Mouse (Mus musculus) cerebellum, postnatal 36 days (tissue): ENCODE measurements around the gene Gm595.

Experiments used
- DNase-seq, 2 experiments: peaks; one replicate each; pipeline ENCODE4 v3.0.0; 2021 to 2022; ENCODE audit warnings: mixed read lengths in 2 of 2

The Gm595 gene

GRCm38 (mm10) chrX:48877613-48878012 lies at the start of gene Gm595:
Gene Gm595 (minus strand): TSS chrX:48877713.
- no peak for DNase-seq

DNA sequence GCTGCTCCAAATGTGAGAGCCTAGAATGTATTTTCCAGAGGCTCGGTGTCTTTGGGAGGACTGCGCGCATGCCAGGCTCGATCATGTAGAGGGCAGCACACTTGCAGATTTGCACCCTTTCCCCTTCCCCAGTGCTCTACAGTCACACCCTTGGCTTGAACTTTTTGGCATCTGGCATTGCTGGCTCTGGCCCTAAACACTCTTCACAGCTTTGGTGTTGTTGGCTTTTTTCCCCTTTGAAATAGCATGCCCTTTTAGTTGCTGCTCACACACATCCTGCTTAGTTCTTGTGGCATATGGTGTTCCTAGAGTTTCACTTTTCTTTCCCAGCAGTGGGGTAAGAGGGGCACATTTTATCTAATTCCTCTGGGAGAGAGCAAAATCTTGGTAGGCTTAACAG lies 30.9 kb upstream of the Gm595 start:
- no peak for DNase-seq

DNA sequence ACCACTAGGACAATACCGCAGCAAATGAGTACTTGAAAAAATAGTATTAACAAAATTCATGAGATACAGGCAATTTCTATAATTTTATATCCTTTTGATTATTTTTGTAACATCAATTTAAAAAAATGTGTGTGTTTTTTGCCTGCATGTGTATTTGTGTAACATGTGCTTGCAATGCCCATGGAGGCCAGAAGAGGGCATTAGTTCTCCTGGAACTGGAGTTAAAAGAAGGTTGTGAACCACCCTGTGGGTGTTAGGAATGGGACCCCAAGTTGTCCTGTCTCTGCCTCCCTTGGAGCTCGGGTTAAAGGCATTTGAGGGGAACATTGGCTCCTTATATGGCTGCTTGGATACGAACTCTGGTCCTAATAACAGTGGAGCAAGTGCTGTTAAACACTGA lies 26.2 kb upstream of the Gm595 start:
- DNase-seq: no peak

- DNase-seq: peak; percentile 4 to 27
Measured at GRCm38 (mm10) chrX:48899555-48899954, 22.0 kb upstream of the Gm595 start.

GRCm38 (mm10) chrX:48896803-48897202 lies 19.3 kb upstream of the Gm595 start:
- DNase-seq: no peak

DNA sequence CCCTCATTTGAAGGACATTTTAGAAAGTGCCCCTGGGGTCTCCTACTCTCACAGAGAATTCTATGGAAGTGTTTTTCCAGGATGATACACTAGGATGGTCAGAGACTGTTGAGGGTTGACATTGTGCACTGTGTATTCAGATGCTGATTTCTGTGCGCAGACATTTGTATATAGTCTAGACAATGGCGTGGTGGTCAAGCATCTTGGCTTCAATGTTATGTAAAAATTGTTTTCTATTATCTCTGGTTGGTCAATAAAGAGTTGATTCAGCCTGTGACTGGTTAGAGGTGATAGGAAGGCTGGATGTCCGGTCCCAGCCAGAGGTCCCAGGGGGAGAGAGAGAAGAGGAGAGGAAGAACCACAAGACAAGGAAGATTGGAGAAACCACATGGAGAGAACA lies 16.4 kb upstream of the Gm595 start:
- no peak for DNase-seq

DNA sequence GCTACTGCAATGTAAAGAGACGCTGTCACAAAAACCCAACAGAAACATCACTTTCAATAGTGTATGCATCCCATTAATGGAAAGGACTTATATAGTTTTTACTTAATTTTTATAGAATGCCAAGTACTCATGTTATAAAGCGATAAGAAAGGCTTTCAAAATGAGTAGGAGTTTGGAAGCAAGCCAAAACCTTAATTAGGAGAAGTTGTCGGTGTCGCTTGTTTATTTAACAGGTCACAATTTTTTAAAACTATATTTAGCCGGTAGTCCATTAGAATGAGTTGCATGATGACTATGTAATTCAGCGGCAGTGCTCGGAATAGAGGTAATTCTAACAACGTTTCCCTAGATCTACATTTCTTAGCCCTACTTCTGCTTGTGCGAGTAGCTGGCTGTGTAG lies 12.7 kb upstream of the Gm595 start:
- DNase-seq: no peak

DNA sequence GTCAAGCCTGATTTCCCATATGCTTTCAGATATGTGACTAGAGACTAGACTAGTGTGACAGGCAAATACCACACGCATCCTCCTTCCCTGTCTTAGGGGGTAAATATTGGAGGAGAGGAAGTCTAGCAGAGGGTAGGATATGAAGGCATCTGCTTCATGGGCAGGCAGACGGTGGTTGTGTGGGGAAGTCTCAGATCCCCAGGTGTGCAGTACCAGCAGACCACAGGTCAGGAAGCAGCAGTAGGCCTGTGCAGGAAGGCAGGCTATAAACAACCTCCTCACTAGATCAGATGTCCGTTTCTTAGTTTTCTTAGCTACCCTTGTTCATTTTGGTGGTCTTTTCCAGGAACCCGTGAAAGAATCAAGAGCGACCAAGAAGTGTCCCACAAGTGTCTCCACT lies 7.1 kb upstream of the Gm595 start:
- DNase-seq: no peak
